In the genomic region with DNA sequence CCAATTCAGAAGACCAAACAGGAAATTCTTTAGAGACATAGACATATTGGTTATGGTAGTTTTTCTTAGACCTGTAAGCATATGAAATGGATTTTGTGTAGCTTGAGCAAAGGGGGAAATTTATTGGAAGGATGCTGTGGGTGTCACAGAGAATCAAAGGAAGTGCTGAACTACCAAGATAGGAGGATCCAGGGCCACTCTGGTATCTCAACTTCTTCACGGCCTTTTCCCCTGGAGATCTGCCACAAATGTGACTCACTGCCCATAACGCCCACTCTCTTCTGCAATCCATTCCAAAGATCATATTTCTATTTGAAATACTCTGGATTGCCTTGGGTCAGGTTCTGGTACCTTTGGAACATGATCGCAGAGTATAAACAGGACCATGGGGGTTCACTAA, we compare ENCODE assay signal across 14 mouse cellular contexts.
DNase-seq lines count a peak whose midpoint lies in the region; ATAC-seq and TF ChIP-seq lines count a peak whose summit lies in the region.
"Had no signal": no experiment of that assay in that cellular context is flagged by ENCODE, and none has a peak within 500 bp of the region (broad histone marks: within the 10 kb centered on the region; RNA-seq: fewer than 3 reads in every experiment).

No protein-coding gene starts in this region.

- H3K27me3 ChIP-seq in C2C12 (ENCODE audit: control insufficient read depth, insufficient read depth, insufficient read length), result no peaks in the 10 kb centered on the region
- H3K27me3 ChIP-seq in lung, postnatal 0 days (replicated peaks; ENCODE audit: insufficient read depth, low read length), result no peaks in the 10 kb centered on the region
- H3K27me3 ChIP-seq: embryonic facial prominence, embryonic 13.5 days; limb, embryonic 12.5 days; megakaryocyte, embryonic 14.5 days had no signal

- no peaks in the 10 kb centered on the region for H3K79me3 ChIP-seq in C2C12 (ENCODE audit: low read depth)

- DNase-seq in kidney, postnatal 10 days, result peak; percentile 17
- no peak for DNase-seq in kidney, postnatal 4 days
- DNase-seq in adrenal gland, adult 8-10 months, result peak; percentile 47
- peak; percentile 66 for DNase-seq in lung, postnatal 0 days (ENCODE audit: low spot score)
- no peak for DNase-seq in spleen, adult 12 weeks (ENCODE audit: low spot score)
- DNase-seq in cerebellum, adult 11 months, result no peak
- DNase-seq: cerebellum, postnatal 25 days; heart, postnatal 14 days had no signal

- no peak overlapping the region for H3ac ChIP-seq in C2C12 (ENCODE audit: control insufficient read depth, insufficient read length, low read depth)

- H3K4me2 ChIP-seq in lung, postnatal 0 days (replicated peaks; ENCODE audit: low read depth, low read length), result no peak overlapping the region
- H3K4me2 ChIP-seq: embryonic facial prominence, embryonic 13.5 days; limb, embryonic 12.5 days had no signal

- H3K4me3 ChIP-seq in C2C12 (ENCODE audit: insufficient read depth, poor library complexity, severe bottlenecking), result no peak overlapping the region
- no peak overlapping the region for H3K4me3 ChIP-seq in lung, postnatal 0 days (ENCODE audit: low read depth, low read length)
- H3K4me3 ChIP-seq: embryonic facial prominence, embryonic 13.5 days; limb, embryonic 12.5 days; megakaryocyte, embryonic 14.5 days had no signal

- WGBS in lung, postnatal 0 days, result 46% methylated on average over 3 of the region's 3 CpGs

- H3K79me2 ChIP-seq in C2C12 (ENCODE audit: control insufficient read depth, insufficient read depth), result no peaks in the 10 kb centered on the region

- H3K9ac ChIP-seq in lung, postnatal 0 days (replicated peaks; ENCODE audit: low read depth), result no peak overlapping the region
- H3K9ac ChIP-seq: embryonic facial prominence, embryonic 13.5 days; limb, embryonic 12.5 days had no signal

- H3K9me3 ChIP-seq in lung, postnatal 0 days (ENCODE audit: low read length), result no peaks in the 10 kb centered on the region
- H3K9me3 ChIP-seq: embryonic facial prominence, embryonic 13.5 days; limb, embryonic 12.5 days; megakaryocyte, embryonic 14.5 days had no signal

- peak; percentile 84 for ATAC-seq in lung, postnatal 0 days
- ATAC-seq: forebrain, embryonic 16.5 days; inflammation-experienced regulatory T-cells, adult 6 months had no signal

- no peak for TF ChIP-seq CTCF in C2C12 (IDR thresholded peaks at IDR 0.05; ENCODE audit: control insufficient read depth, insufficient read depth, insufficient read length)
- TF ChIP-seq CTCF in lung, postnatal 0 days (IDR thresholded peaks at IDR 0.05), result no peak

- H3K4me1 ChIP-seq in lung, postnatal 0 days (ENCODE audit: insufficient read depth, low read depth, low read length), result no peaks in the 10 kb centered on the region; the same call in 1 of the 2 replicates
- H3K4me1 ChIP-seq: embryonic facial prominence, embryonic 13.5 days; limb, embryonic 12.5 days had no signal

- no peaks in the 10 kb centered on the region for H3K36me3 ChIP-seq in C2C12 (ENCODE audit: control insufficient read depth, insufficient read depth)
- H3K36me3 ChIP-seq in lung, postnatal 0 days (ENCODE audit: insufficient read depth, low read length), result no peaks in the 10 kb centered on the region
- H3K36me3 ChIP-seq: embryonic facial prominence, embryonic 13.5 days; limb, embryonic 12.5 days had no signal

- H3K27ac ChIP-seq in lung, postnatal 0 days (ENCODE audit: low read length), result no peak overlapping the region
- H3K27ac ChIP-seq: embryonic facial prominence, embryonic 13.5 days; limb, embryonic 12.5 days had no signal

- TF ChIP-seq EP300 in lung, postnatal 0 days (IDR thresholded peaks at IDR 0.05), result peak; percentile 85

TF ChIP-seq in C2C12, 6 proteins besides CTCF, POLR2A, EP300 and RAD21:
- TF ChIP-seq FOSL1 (IDR thresholded peaks at IDR 0.05; ENCODE audit: insufficient read depth, low read length, poor library complexity, severe bottlenecking) (peak; percentile 44), MAX (IDR thresholded peaks at IDR 0.05) (no peak), USF1 (IDR thresholded peaks at IDR 0.05; ENCODE audit: low read depth) (no peak), MYOG (IDR thresholded peaks at IDR 0.05; ENCODE audit: control insufficient read depth, extremely low read depth, insufficient read length) (no peak), CEBPB (IDR thresholded peaks at IDR 0.05; ENCODE audit: low read depth) (peak; percentile 65), MYOD1 (IDR thresholded peaks at IDR 0.05; ENCODE audit: control insufficient read depth, insufficient read length, low read depth) (peak; percentile 2)

Comparison
In these comparisons a context has a peak if more than half of its experiments do, and no peak if none do; other contexts are left out.
1. DNase-seq: peak in kidney, postnatal 10 days (single experiment), adrenal gland, adult 8-10 months (single experiment) and lung, postnatal 0 days (single experiment); none in kidney, postnatal 4 days (0 of 2), spleen, adult 12 weeks (single experiment) and cerebellum, adult 11 months (single experiment).